Mouse (Mus musculus) hindbrain, embryonic 15.5 days (tissue): ENCODE results near the gene Gm42417. TPM values are rescaled to one million over a fixed set of nuclear protein-coding genes. Genes with fewer than 3 reads are reported as not detected.

Experiments
- ATAC-seq: fragments of 200-750 bp; cut with Nextera tagmentation; 2 replicates; pipeline ENCODE4 v1.8.0; 2017; ENCODE audit warnings: low read depth, moderate number of reproducible peaks, moderate TSS enrichment; ENCODE audit not compliant: low FRiP score
- H3K27ac ChIP-seq: fragments of 300-500 bp; sonication (generic); replicated peaks from 2 replicates; pipeline ENCODE4 v1.5.1; 2015; ENCODE audit warnings: mild to moderate bottlenecking, inconsistent platforms
- H3K27me3 ChIP-seq: fragments of 300-500 bp; sonication (generic); 2 replicates; pipeline ENCODE4 v1.6.1; 2015; ENCODE audit warnings: control low read depth, inconsistent platforms
- H3K36me3 ChIP-seq: fragments of 300-500 bp; sonication (generic); 2 replicates; pipeline ENCODE4 v1.6.1; 2015; ENCODE audit warnings: control low read depth, inconsistent platforms
- H3K4me1 ChIP-seq: fragments of 300-500 bp; sonication (generic); replicated peaks from 2 replicates; pipeline ENCODE4 v1.6.1; 2015; ENCODE audit warnings: control low read depth, inconsistent platforms
- H3K4me2 ChIP-seq: fragments of 300-500 bp; sonication (generic); 2 replicates; pipeline ENCODE4 v1.6.1; 2015; ENCODE audit warnings: moderate library complexity, mild to moderate bottlenecking, inconsistent platforms
- H3K4me3 ChIP-seq: fragments of 300-500 bp; sonication (generic); 2 replicates; pipeline ENCODE4 v1.5.1; 2015; ENCODE audit warnings: mild to moderate bottlenecking, inconsistent platforms
- H3K9ac ChIP-seq: fragments of 300-500 bp; sonication (generic); 2 replicates; pipeline ENCODE4 v1.6.1; 2015; ENCODE audit warnings: inconsistent platforms
- H3K9me3 ChIP-seq: fragments of 300-500 bp; sonication (generic); 2 replicates; pipeline ENCODE4 v1.6.1; 2016; ENCODE audit warnings: control low read depth, inconsistent platforms
- WGBS: fragments of 180-500 bp; shearing (Covaris S2); methylation state at CpG from one replicate; pipeline ENCODE4 v1.1.7; 2015; 5-methylcytosine and 5-hydroxymethylcytosine counted together
- polyA plus RNA-seq: library from polyadenylated mRNA; unstranded; fragments of >200 nt; fragmentation: Nextera tagmentation; extraction: Ambion mirVana; gene quantifications from 2 replicates; pipeline ENCODE4 v1.2.1, GENCODE M21; 2015

Gm42417 gene
- polyA plus RNA-seq: 0.62 TPM in 1 of 2 replicates, not detected in the other

DNA sequence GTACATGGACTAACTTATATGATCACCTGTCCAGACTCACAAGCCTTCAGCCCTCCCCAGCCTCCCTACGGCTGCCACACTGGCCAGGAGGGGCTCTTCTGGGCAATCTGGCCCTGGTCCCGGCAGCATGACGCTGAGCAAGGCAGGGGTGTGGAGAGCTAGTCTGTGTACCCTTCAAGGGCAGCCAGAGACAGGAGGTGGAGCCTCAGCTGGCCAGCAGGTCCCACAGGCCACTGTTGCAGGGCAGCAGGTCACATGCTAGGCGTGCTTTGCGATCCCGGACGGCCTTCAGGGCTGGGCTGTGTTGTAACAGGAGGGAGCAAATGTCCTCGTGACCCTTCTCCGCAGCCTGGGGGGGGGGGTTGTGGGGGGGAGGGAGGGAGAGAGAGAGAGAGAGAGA is at the start of gene Gm42417:
Gm42417 (minus strand) TSS at position 244 of the 400 bp plus-strand sequence.
- 52% methylated on average over 9 of the region's 9 CpGs for WGBS
- Histone ChIP-seq H3K9ac (no peak within 1 kb of the TSS), H3K4me1 (no peaks in the 10 kb centered on the region; the same call in 1 of the 2 replicates), H3K9me3 (no peaks in the 10 kb centered on the region), H3K4me3 (no peak within 1 kb of the TSS), H3K36me3 (peaks cover 16% of the 10 kb centered on the region), H3K4me2 (no peak within 1 kb of the TSS), H3K27me3 (no peaks in the 10 kb centered on the region), H3K27ac (no peak within 1 kb of the TSS)
- no peak for ATAC-seq

GRCm38 (mm10) chr1:36587860-36588259 is 48.6 kb upstream of the Gm42417 start:
- Histone ChIP-seq H3K9me3 (no peaks in the 10 kb centered on the region), H3K4me3 (no peak overlapping the region), H3K27me3 (no peaks in the 10 kb centered on the region), H3K36me3 (no peaks in the 10 kb centered on the region), H3K4me2 (no peak overlapping the region), H3K4me1 (peaks cover 27% of the 10 kb centered on the region), H3K27ac (no peak overlapping the region), H3K9ac (no peak overlapping the region)
- no peak for ATAC-seq
- 90% methylated on average over 6 of the region's 6 CpGs for WGBS

GRCm38 (mm10) chr1:36586288-36586687 is 47.1 kb upstream of the Gm42417 start:
- no peaks in the 10 kb centered on the region for H3K27me3 ChIP-seq
- no peak for ATAC-seq

GRCm38 (mm10) chr1:36583408-36584116 is 44.3 kb upstream of the Gm42417 start:
- 88% methylated on average over 8 of the region's 8 CpGs for WGBS
- no peak for ATAC-seq
- H3K4me3 ChIP-seq: no peak overlapping the region

More at GRCm38 (mm10) chr1:36586288-36586687, 47.1 kb upstream of the Gm42417 start:
- WGBS: 71% methylated on average over 4 of the region's 4 CpGs
- no peak overlapping the region for H3K4me2 ChIP-seq
- no peak overlapping the region for H3K4me3 ChIP-seq
- H3K27ac ChIP-seq: no peak overlapping the region
- peaks cover 28% of the 10 kb centered on the region for H3K4me1 ChIP-seq
- no peaks in the 10 kb centered on the region for H3K9me3 ChIP-seq
- H3K36me3 ChIP-seq: no peaks in the 10 kb centered on the region
- no peak overlapping the region for H3K9ac ChIP-seq

DNA sequence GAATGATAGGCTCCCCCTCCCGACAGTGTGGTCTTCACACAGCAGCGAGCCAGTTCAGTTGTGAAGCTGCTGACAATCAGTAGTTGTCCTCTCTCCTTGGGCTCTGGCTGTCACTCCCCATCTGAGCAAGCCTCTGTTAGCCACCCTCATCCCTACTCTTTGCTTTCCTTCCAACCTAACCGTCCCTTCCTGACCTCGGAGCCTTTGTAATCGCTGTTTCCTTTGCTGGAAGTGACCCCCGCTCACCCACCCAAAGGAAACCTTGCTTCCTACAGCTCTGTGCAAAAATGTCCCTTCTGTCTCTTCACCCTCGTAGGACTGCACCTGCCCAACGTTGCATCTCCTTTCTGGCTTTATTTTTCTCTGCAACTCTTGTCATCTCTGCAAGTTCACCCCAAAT is 43.0 kb upstream of the Gm42417 start:
- H3K27me3 ChIP-seq: no peaks in the 10 kb centered on the region
- H3K36me3 ChIP-seq: no peaks in the 10 kb centered on the region
- no peak overlapping the region for H3K4me2 ChIP-seq
- H3K9ac ChIP-seq: no peak overlapping the region
- H3K4me3 ChIP-seq: no peak overlapping the region
- H3K4me1 ChIP-seq: peaks cover 18% of the 10 kb centered on the region
- no peaks in the 10 kb centered on the region for H3K9me3 ChIP-seq
- no peak for ATAC-seq
- 75% methylated on average over 8 of the region's 8 CpGs for WGBS
- no peak overlapping the region for H3K27ac ChIP-seq

More at GRCm38 (mm10) chr1:36583408-36584116, 44.3 kb upstream of the Gm42417 start:
- Histone ChIP-seq H3K27ac (no peak overlapping the region), H3K27me3 (no peaks in the 10 kb centered on the region), H3K9me3 (no peaks in the 10 kb centered on the region), H3K4me1 (peaks cover 23% of the 10 kb centered on the region), H3K36me3 (no peaks in the 10 kb centered on the region), H3K9ac (no peak overlapping the region), H3K4me2 (no peak overlapping the region)

GRCm38 (mm10) chr1:36581260-36581659 is 42.0 kb upstream of the Gm42417 start:
- ATAC-seq: no peak
- Histone ChIP-seq H3K27ac (peak overlapping the region; percentile 89), H3K9me3 (no peaks in the 10 kb centered on the region), H3K27me3 (no peaks in the 10 kb centered on the region), H3K9ac (no peak overlapping the region), H3K4me3 (no peak overlapping the region), H3K4me1 (peaks cover 18% of the 10 kb centered on the region), H3K36me3 (no peaks in the 10 kb centered on the region), H3K4me2 (no peak overlapping the region)
- 44% methylated on average over 5 of the region's 5 CpGs for WGBS

- Histone ChIP-seq H3K9ac (0 out of 2 replicates have a peak overlapping the region, but pooled peaks have one; percentile 9), H3K4me3 (no peak overlapping the region), H3K27me3 (no peaks in the 10 kb centered on the region), H3K27ac (peak overlapping the region; percentile 89), H3K4me1 (peaks cover 18% of the 10 kb centered on the region), H3K36me3 (no peaks in the 10 kb centered on the region), H3K4me2 (peak overlapping the region; percentile 39), H3K9me3 (no peaks in the 10 kb centered on the region)
- ATAC-seq: peak; percentile 75
- 3% methylated on average over 17 of the region's 17 CpGs for WGBS
Observed at GRCm38 (mm10) chr1:36580384-36581207, 41.4 kb upstream of the Gm42417 start.

DNA sequence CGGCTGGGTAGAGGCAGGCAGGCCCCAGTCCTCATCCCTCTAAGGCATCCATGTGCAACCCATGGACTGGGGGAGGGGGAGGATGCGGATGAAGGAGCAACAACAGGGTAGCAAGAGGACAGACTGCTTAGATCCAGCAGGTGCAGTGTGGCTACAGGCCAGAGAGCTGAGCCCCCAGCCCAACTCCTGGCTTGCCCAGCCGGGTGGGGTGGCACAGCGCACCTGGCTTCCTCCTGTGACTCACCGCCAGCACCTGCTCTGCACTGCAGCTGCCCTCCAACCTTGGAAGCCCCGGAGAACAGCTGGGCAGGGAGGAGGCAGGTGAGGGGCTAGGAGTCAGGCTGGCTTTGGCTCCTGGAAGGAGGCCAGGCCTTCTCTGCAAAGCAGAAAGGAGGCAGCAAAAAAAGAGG is 40.8 kb upstream of the Gm42417 start:
- Histone ChIP-seq H3K4me3 (no peak overlapping the region), H3K9ac (0 out of 2 replicates have a peak overlapping the region, but pooled peaks have one; percentile 9), H3K27me3 (no peaks in the 10 kb centered on the region), H3K4me1 (peaks cover 18% of the 10 kb centered on the region), H3K36me3 (no peaks in the 10 kb centered on the region), H3K27ac (peak overlapping the region; percentile 89), H3K4me2 (peak overlapping the region; percentile 39), H3K9me3 (no peaks in the 10 kb centered on the region)
- ATAC-seq: peak; percentile 65
- 23% methylated on average over 6 of the region's 6 CpGs for WGBS

DNA sequence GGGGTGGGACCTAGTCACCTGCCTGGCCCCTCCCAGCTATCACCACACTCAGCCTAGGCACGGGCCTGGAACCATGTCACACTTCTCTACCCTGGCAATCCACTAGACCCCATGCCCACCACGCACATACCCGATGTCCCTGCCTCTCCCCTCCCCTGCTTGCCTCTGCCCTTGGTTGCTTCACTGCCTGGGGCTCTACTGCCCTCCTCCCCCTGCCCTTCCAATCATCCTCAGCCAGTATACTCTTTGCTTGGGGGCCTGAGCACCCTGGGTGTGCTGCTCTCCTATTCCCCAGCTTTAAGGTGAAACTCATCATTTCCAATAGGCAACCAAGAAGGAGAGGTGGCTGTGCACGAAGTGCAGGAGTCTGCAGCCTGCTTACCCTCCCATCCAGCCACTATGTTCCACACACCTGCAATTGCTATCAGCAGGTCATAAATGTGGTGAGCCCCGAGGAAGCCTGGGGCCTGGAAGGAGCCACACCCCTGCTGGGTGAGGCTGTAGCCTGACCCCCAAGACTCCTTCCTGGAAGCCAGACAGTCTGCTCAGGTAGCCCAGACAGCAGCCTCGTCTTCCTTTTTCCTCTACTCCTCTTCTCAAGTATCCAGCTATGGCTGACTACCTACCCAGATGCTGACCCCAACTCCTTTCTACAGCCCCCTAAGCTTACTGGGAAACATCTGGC is 37.9 kb upstream of the Gm42417 start:
- H3K9me3 ChIP-seq: no peaks in the 10 kb centered on the region
- H3K4me1 ChIP-seq: peaks cover 27% of the 10 kb centered on the region
- H3K36me3 ChIP-seq: no peaks in the 10 kb centered on the region
- no peak overlapping the region for H3K4me2 ChIP-seq
- no peak overlapping the region for H3K27ac ChIP-seq
- ATAC-seq: no peak
- 72% methylated on average over 6 of the region's 6 CpGs for WGBS
- no peak overlapping the region for H3K9ac ChIP-seq
- no peak overlapping the region for H3K4me3 ChIP-seq
- H3K27me3 ChIP-seq: no peaks in the 10 kb centered on the region

GRCm38 (mm10) chr1:36575347-36575746 is 36.1 kb upstream of the Gm42417 start:
- no peaks in the 10 kb centered on the region for H3K36me3 ChIP-seq
- 70% methylated on average over 6 of the region's 6 CpGs for WGBS
- no peak overlapping the region for H3K4me2 ChIP-seq

GRCm38 (mm10) chr1:36574196-36574955 is 35.1 kb upstream of the Gm42417 start:
- Histone ChIP-seq H3K9me3 (no peaks in the 10 kb centered on the region), H3K4me3 (no peak overlapping the region), H3K27me3 (no peaks in the 10 kb centered on the region), H3K27ac (no peak overlapping the region), H3K4me2 (no peak overlapping the region), H3K36me3 (no peaks in the 10 kb centered on the region), H3K9ac (no peak overlapping the region), H3K4me1 (peaks cover 9% of the 10 kb centered on the region)
- WGBS: 72% methylated on average over 5 of the region's 5 CpGs
- ATAC-seq: no peak

More at GRCm38 (mm10) chr1:36575347-36575746, 36.1 kb upstream of the Gm42417 start:
- H3K9me3 ChIP-seq: no peaks in the 10 kb centered on the region
- no peak for ATAC-seq
- no peaks in the 10 kb centered on the region for H3K27me3 ChIP-seq
- H3K9ac ChIP-seq: no peak overlapping the region
- H3K27ac ChIP-seq: no peak overlapping the region
- H3K4me1 ChIP-seq: peaks cover 16% of the 10 kb centered on the region
- no peak overlapping the region for H3K4me3 ChIP-seq
